Mouse (Mus musculus) kidney, embryonic 16.5 days (tissue): ENCODE results near the gene Gm4513. TPM values are rescaled to one million over a fixed set of nuclear protein-coding genes. Genes with fewer than 3 reads are reported as not detected.
"Not testable (repeated sequence)": the region's sequence is repeated elsewhere in the genome, so short reads cannot be mapped to it uniquely, and the experiment has no call there.

Experiments used
- ATAC-seq: fragments of 200-750 bp; cut with Nextera tagmentation; 2 replicates; pipeline ENCODE4 v1.8.0; 2017; ENCODE audit warnings: moderate TSS enrichment; ENCODE audit not compliant: low FRiP score, low TSS enrichment
- H3K27ac ChIP-seq: fragments of 300-500 bp; sonication (generic); 2 replicates; pipeline ENCODE4 v1.5.1; 2014; ENCODE audit warnings: low read length
- H3K27me3 ChIP-seq: fragments of 300-500 bp; sonication (generic); 2 replicates; pipeline ENCODE4 v1.6.1; 2014; ENCODE audit warnings: low read length, control low read depth, mixed read lengths; ENCODE audit not compliant: insufficient read depth
- H3K36me3 ChIP-seq: fragments of 300-500 bp; sonication (generic); 2 replicates; pipeline ENCODE4 v1.6.1; 2014; ENCODE audit warnings: low read length, control low read depth, mixed read lengths; ENCODE audit not compliant: insufficient read depth
- H3K4me1 ChIP-seq: fragments of 300-500 bp; sonication (generic); 2 replicates; pipeline ENCODE4 v1.6.1; 2014; ENCODE audit warnings: low read length, control low read depth, mixed read lengths; ENCODE audit not compliant: insufficient read depth
- H3K4me2 ChIP-seq: fragments of 300-500 bp; sonication (generic); replicated peaks from 2 replicates; pipeline ENCODE4 v1.6.1; 2014; ENCODE audit warnings: low read depth, low read length
- H3K4me3 ChIP-seq: fragments of 300-500 bp; sonication (generic); 2 replicates; pipeline ENCODE4 v1.5.1; 2014; ENCODE audit warnings: mild to moderate bottlenecking, low read length
- H3K9ac ChIP-seq: fragments of 300-500 bp; sonication (generic); replicated peaks from 2 replicates; pipeline ENCODE4 v1.6.1; 2014; ENCODE audit warnings: low read length
- H3K9me3 ChIP-seq: fragments of 300-500 bp; sonication (generic); 2 replicates; pipeline ENCODE4 v1.6.1; 2016; ENCODE audit warnings: low read length, control low read depth
- WGBS: fragments of 180-500 bp; shearing (Covaris S2); extraction: QIAGEN DNeasy Blood & Tissue Kit; methylation state at CpG from one replicate; pipeline ENCODE4 v1.1.7; 2014; 5-methylcytosine and 5-hydroxymethylcytosine counted together
- polyA plus RNA-seq: library from polyadenylated mRNA; unstranded; fragments of >200 nt; fragmentation: Nextera tagmentation; extraction: Ambion mirVana; gene quantifications from 2 replicates; pipeline ENCODE4 v1.2.1, GENCODE M21; 2015

The Gm4513 gene
- not detected in 2 replicates for polyA plus RNA-seq

- H3K4me1 ChIP-seq, ATAC-seq: not testable (repeated sequence)
- 84% methylated on average over 3 of the region's 5 CpGs for WGBS
Measured at GRCm38 (mm10) chr7:20598921-20599320, at the start of gene Gm4513. Gene Gm4513, minus strand, starts transcription at chr7:20599021.

DNA sequence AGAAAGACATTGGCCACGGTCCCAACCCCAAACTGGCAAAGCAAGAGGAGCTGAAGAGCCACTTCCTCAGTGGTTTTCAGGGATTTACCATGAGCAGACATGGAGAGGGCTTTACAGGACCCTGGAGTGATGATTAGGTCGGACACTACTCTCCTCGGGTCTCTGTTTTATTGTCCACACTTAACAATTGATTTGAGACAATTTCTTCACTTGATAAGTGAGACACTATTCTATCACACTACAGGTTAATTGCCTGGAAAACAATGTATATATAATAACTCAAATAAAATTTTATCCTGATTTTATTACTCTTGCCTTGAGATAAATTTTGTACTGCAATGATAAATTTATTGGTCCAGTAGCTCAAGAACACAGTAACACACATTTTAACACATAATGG, 22.7 kb downstream of the Gm4513 start, which contains the start of gene Gm4141:
Gene Gm4141, minus strand, starts transcription at position 101 of the 400 bp plus-strand sequence.
- not testable (repeated sequence) for H3K4me3 ChIP-seq, H3K27me3 ChIP-seq, ATAC-seq, H3K27ac ChIP-seq, H3K9me3 ChIP-seq, H3K36me3 ChIP-seq, H3K4me2 ChIP-seq, H3K4me1 ChIP-seq, H3K9ac ChIP-seq
- no CpG with 5 or more reads among the region's 3 CpGs for WGBS

More at GRCm38 (mm10) chr7:20598921-20599320, at the start of gene Gm4513:
- not testable (repeated sequence) for H3K27me3 ChIP-seq, H3K9ac ChIP-seq, H3K9me3 ChIP-seq, H3K27ac ChIP-seq, H3K4me3 ChIP-seq, H3K4me2 ChIP-seq, H3K36me3 ChIP-seq

DNA sequence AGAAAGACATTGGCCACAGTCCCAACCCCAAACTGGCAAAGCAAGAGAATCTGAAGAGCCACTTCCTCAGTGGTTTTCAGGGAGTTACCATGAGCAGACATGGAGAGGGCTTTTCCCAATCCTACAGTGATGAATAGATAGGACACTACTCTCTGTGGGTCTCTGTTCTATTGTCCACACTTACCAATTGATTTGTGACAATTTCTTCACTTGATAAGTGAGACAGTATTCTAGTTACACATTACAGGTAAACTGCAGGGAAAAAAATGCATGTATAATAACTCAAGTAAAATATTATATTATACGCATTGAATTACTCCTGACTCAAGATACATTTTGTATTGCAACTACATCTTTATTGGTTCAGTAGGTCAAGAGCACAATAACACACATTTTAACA, 53.2 kb downstream of the Gm4513 start, which contains the start of gene Gm5726:
Gene Gm5726, minus strand, starts transcription at position 101 of the 400 bp plus-strand sequence.
- H3K36me3 ChIP-seq, H3K9ac ChIP-seq, H3K27me3 ChIP-seq, H3K4me1 ChIP-seq, ATAC-seq, H3K9me3 ChIP-seq, H3K4me2 ChIP-seq, H3K27ac ChIP-seq, H3K4me3 ChIP-seq: not testable (repeated sequence)
- WGBS, result no CpG with 5 or more reads among the region's 1 CpGs

Other genes starting within 250 kb of the Gm4513 start
- not detected in 2 replicates for gene Gm5728, start 223.6 kb downstream of the Gm4513 start, polyA plus RNA-seq
- not detected in 2 replicates for gene Vmn1r100, start 181.1 kb downstream of the Gm4513 start, polyA plus RNA-seq
- not detected in 2 replicates for gene Vmn1r101, start 156.4 kb downstream of the Gm4513 start, polyA plus RNA-seq
- gene Gm10670, start 124.1 kb downstream of the Gm4513 start, polyA plus RNA-seq, result not detected in 2 replicates
- gene Vmn1r103, start 88.5 kb downstream of the Gm4513 start, polyA plus RNA-seq, result not detected in 2 replicates
- not detected in 2 replicates for gene Vmn1r104, start 65.2 kb downstream of the Gm4513 start, polyA plus RNA-seq
- gene Gm5726, start 53.3 kb downstream of the Gm4513 start, polyA plus RNA-seq, result not detected in 2 replicates
- gene Gm4141, start 22.8 kb downstream of the Gm4513 start, polyA plus RNA-seq, result not detected in 2 replicates
- gene Vmn1r107, start 69.9 kb upstream of the Gm4513 start, polyA plus RNA-seq, result not detected in 2 replicates
- not detected in 2 replicates for gene Vmn1r111, start 104.2 kb upstream of the Gm4513 start, polyA plus RNA-seq
- gene Gm10668, start 131.6 kb upstream of the Gm4513 start, polyA plus RNA-seq, result not detected in 2 replicates
- gene Vmn1r112, start 172.2 kb upstream of the Gm4513 start, polyA plus RNA-seq, result not detected in 2 replicates
- gene Vmn1r113, start 188.3 kb upstream of the Gm4513 start, polyA plus RNA-seq, result not detected in 2 replicates
- not detected in 2 replicates for gene Vmn1r114, start 213.2 kb upstream of the Gm4513 start, polyA plus RNA-seq
- not detected in 2 replicates for gene Vmn1r115, start 246.0 kb upstream of the Gm4513 start, polyA plus RNA-seq